Mouse (Mus musculus) hindbrain, embryonic 10.5 days (tissue): Measurements from ENCODE around the gene 4430402I18Rik. TPM values are rescaled to one million over a fixed set of nuclear protein-coding genes. Genes with fewer than 3 reads are reported as not detected.

Source experiments
- DNase-seq: peaks from one replicate; pipeline ENCODE4 v3.0.0-alpha.2; 2017; ENCODE audit warnings: low spot score
- H3K27ac ChIP-seq: fragments of 300-500 bp; sonication (generic); 2 replicates; pipeline ENCODE4 v1.5.1; 2016; ENCODE audit warnings: mild to moderate bottlenecking, moderate library complexity
- H3K27me3 ChIP-seq: fragments of 300-500 bp; sonication (generic); 2 replicates; pipeline ENCODE4 v1.6.1; 2016; ENCODE audit warnings: mild to moderate bottlenecking; ENCODE audit not compliant: poor library complexity, insufficient read depth, severe bottlenecking
- H3K36me3 ChIP-seq: fragments of 300-500 bp; sonication (generic); 2 replicates; pipeline ENCODE4 v1.6.1; 2016; ENCODE audit warnings: mild to moderate bottlenecking, moderate library complexity
- H3K4me1 ChIP-seq: fragments of 300-500 bp; sonication (generic); replicated peaks from 2 replicates; pipeline ENCODE4 v1.6.1; 2016; ENCODE audit warnings: mild to moderate bottlenecking
- H3K4me3 ChIP-seq: fragments of 300-500 bp; sonication (generic); 2 replicates; pipeline ENCODE4 v1.5.1; 2016; ENCODE audit warnings: mild to moderate bottlenecking, moderate library complexity
- H3K9me3 ChIP-seq: fragments of 300-500 bp; sonication (generic); 2 replicates; pipeline ENCODE4 v1.6.1; 2016; ENCODE audit warnings: mild to moderate bottlenecking, moderate library complexity
- WGBS: fragments of 180-500 bp; shearing (Covaris S2); methylation state at CpG from one replicate; pipeline ENCODE4 v1.1.7; 2016; 5-methylcytosine and 5-hydroxymethylcytosine counted together
- polyA plus RNA-seq: library from polyadenylated mRNA; unstranded; fragments of >200 nt; fragmentation: Nextera tagmentation; extraction: Ambion mirVana; gene quantifications from 2 replicates; pipeline ENCODE4 v1.2.1, GENCODE M21; 2016

4430402I18Rik gene
- polyA plus RNA-seq, 1 experiment from 2014 or later: 0.78 TPM

GRCm38 (mm10) chr19:28991391-28991790, 23.8 kb upstream of the 4430402I18Rik start:
- H3K9me3 ChIP-seq: no peaks in the 10 kb centered on the region
- H3K27ac ChIP-seq: peak overlapping the region; percentile 94; the same call in 1 of the 2 replicates
- peaks cover 17% of the 10 kb centered on the region for H3K4me1 ChIP-seq
- WGBS: 74% methylated on average over 5 of the region's 5 CpGs
- peak overlapping the region; percentile 97 for H3K4me3 ChIP-seq
- no peak for DNase-seq
- H3K27me3 ChIP-seq: no peaks in the 10 kb centered on the region
- peaks cover 43% of the 10 kb centered on the region for H3K36me3 ChIP-seq

- H3K27me3 ChIP-seq: no peaks in the 10 kb centered on the region
- H3K27ac ChIP-seq: peak overlapping the region; percentile 94
- 1% methylated on average over 41 of the region's 41 CpGs for WGBS
- no peak for DNase-seq
- peak overlapping the region; percentile 97 for H3K4me3 ChIP-seq
- H3K4me1 ChIP-seq: peaks cover 17% of the 10 kb centered on the region
- no peaks in the 10 kb centered on the region for H3K9me3 ChIP-seq
- peaks cover 36% of the 10 kb centered on the region for H3K36me3 ChIP-seq
Observed at GRCm38 (mm10) chr19:28990590-28991221, 23.1 kb upstream of the 4430402I18Rik start.

GRCm38 (mm10) chr19:28990194-28990589, 22.6 kb upstream of the 4430402I18Rik start, which contains the start of gene Cdc37l1:
Gene Cdc37l1, plus strand, starts transcription at chr19:28990352.
- Histone ChIP-seq H3K4me1 (peaks cover 17% of the 10 kb centered on the region), H3K36me3 (peaks cover 31% of the 10 kb centered on the region), H3K9me3 (no peaks in the 10 kb centered on the region), H3K4me3 (peak within 1 kb of the TSS; percentile 97), H3K27ac (peak within 1 kb of the TSS; percentile 94), H3K27me3 (no peaks in the 10 kb centered on the region)
- under 1% methylated on average over 37 of the region's 37 CpGs for WGBS
- peak; percentile 99 for DNase-seq

GRCm38 (mm10) chr19:28989515-28989914, 21.9 kb upstream of the 4430402I18Rik start:
- H3K4me1 ChIP-seq: peaks cover 17% of the 10 kb centered on the region
- peak overlapping the region; percentile 97 for H3K4me3 ChIP-seq
- no peaks in the 10 kb centered on the region for H3K9me3 ChIP-seq
- DNase-seq: no peak
- H3K27me3 ChIP-seq: no peaks in the 10 kb centered on the region
- H3K27ac ChIP-seq: peak overlapping the region; percentile 94
- WGBS: 74% methylated on average over 8 of the region's 8 CpGs
- peaks cover 24% of the 10 kb centered on the region for H3K36me3 ChIP-seq

GRCm38 (mm10) chr19:28982617-28983016, 15.0 kb upstream of the 4430402I18Rik start:
- 87% methylated on average over 7 of the region's 7 CpGs for WGBS
- no peak overlapping the region for H3K4me3 ChIP-seq
- H3K4me1 ChIP-seq: no peaks in the 10 kb centered on the region
- DNase-seq: no peak
- H3K27me3 ChIP-seq: no peaks in the 10 kb centered on the region
- no peaks in the 10 kb centered on the region for H3K9me3 ChIP-seq
- no peak overlapping the region for H3K27ac ChIP-seq
- no peaks in the 10 kb centered on the region for H3K36me3 ChIP-seq

GRCm38 (mm10) chr19:28974862-28975611, 7.4 kb upstream of the 4430402I18Rik start:
- Histone ChIP-seq H3K9me3 (no peaks in the 10 kb centered on the region), H3K36me3 (no peaks in the 10 kb centered on the region), H3K27me3 (peaks cover 19% of the 10 kb centered on the region), H3K4me1 (peaks cover 9% of the 10 kb centered on the region), H3K27ac (peak overlapping the region; percentile 31), H3K4me3 (peak overlapping the region; percentile 53)
- 21% methylated on average over 35 of the region's 35 CpGs for WGBS
- peak; percentile 81 for DNase-seq

GRCm38 (mm10) chr19:28970251-28970650, 2.7 kb upstream of the 4430402I18Rik start:
- WGBS: 64% methylated on average over 11 of the region's 11 CpGs
- H3K36me3 ChIP-seq: no peaks in the 10 kb centered on the region
- H3K27me3 ChIP-seq: peaks cover 28% of the 10 kb centered on the region
- H3K4me1 ChIP-seq: peaks cover 19% of the 10 kb centered on the region
- H3K4me3 ChIP-seq: no peak overlapping the region
- H3K9me3 ChIP-seq: no peaks in the 10 kb centered on the region
- no peak for DNase-seq
- no peak overlapping the region for H3K27ac ChIP-seq

GRCm38 (mm10) chr19:28969231-28969630, 1.6 kb upstream of the 4430402I18Rik start:
- Histone ChIP-seq H3K4me1 (peaks cover 20% of the 10 kb centered on the region), H3K27me3 (peaks cover 28% of the 10 kb centered on the region)
- WGBS: 81% methylated on average over 5 of the region's 5 CpGs

GRCm38 (mm10) chr19:28968178-28968577, 578 bp upstream of the 4430402I18Rik start:
- WGBS: 70% methylated on average over 4 of the region's 4 CpGs
- DNase-seq: no peak
- Histone ChIP-seq H3K4me3 (no peak overlapping the region), H3K27ac (no peak overlapping the region), H3K27me3 (peaks cover 26% of the 10 kb centered on the region), H3K36me3 (no peaks in the 10 kb centered on the region), H3K4me1 (peaks cover 26% of the 10 kb centered on the region), H3K9me3 (no peaks in the 10 kb centered on the region)

More at GRCm38 (mm10) chr19:28969231-28969630, 1.6 kb upstream of the 4430402I18Rik start:
- Histone ChIP-seq H3K36me3 (no peaks in the 10 kb centered on the region), H3K9me3 (no peaks in the 10 kb centered on the region), H3K27ac (no peak overlapping the region), H3K4me3 (no peak overlapping the region)
- DNase-seq: no peak

GRCm38 (mm10) chr19:28964552-28964903, 3.1 kb downstream of the 4430402I18Rik start:
- no peak for DNase-seq
- H3K4me3 ChIP-seq: peak overlapping the region; percentile 92
- H3K36me3 ChIP-seq: no peaks in the 10 kb centered on the region
- 5% methylated on average over 16 of the region's 16 CpGs for WGBS
- H3K4me1 ChIP-seq: peaks cover 26% of the 10 kb centered on the region
- H3K9me3 ChIP-seq: no peaks in the 10 kb centered on the region
- peak overlapping the region; percentile 91 for H3K27ac ChIP-seq
- H3K27me3 ChIP-seq: peaks cover 42% of the 10 kb centered on the region

GRCm38 (mm10) chr19:28963842-28964551, 3.6 kb downstream of the 4430402I18Rik start, which contains the start of gene Plpp6:
Gene Plpp6, plus strand, starts transcription at chr19:28963953.
- no peaks in the 10 kb centered on the region for H3K36me3 ChIP-seq

GRCm38 (mm10) chr19:28963513-28963841, 4.1 kb downstream of the 4430402I18Rik start:
- DNase-seq: no peak

More at GRCm38 (mm10) chr19:28963842-28964551, 3.6 kb downstream of the 4430402I18Rik start, which contains the start of gene Plpp6:
- Histone ChIP-seq H3K4me1 (peaks cover 26% of the 10 kb centered on the region), H3K4me3 (peak within 1 kb of the TSS; percentile 92), H3K27ac (peak within 1 kb of the TSS; percentile 91), H3K9me3 (no peaks in the 10 kb centered on the region), H3K27me3 (peaks cover 42% of the 10 kb centered on the region)
- peak; percentile 77 for DNase-seq
- WGBS: under 1% methylated on average over 73 of the region's 73 CpGs

More at GRCm38 (mm10) chr19:28963513-28963841, 4.1 kb downstream of the 4430402I18Rik start:
- Histone ChIP-seq H3K4me3 (peak overlapping the region; percentile 92), H3K27me3 (peaks cover 42% of the 10 kb centered on the region), H3K27ac (peak overlapping the region; percentile 91), H3K36me3 (no peaks in the 10 kb centered on the region), H3K4me1 (peaks cover 26% of the 10 kb centered on the region), H3K9me3 (no peaks in the 10 kb centered on the region)
- WGBS: 9% methylated on average over 4 of the region's 4 CpGs
